Mouse (Mus musculus): ENCODE results near the gene Ext2. TPM values are rescaled to one million over a fixed set of nuclear protein-coding genes. Genes with fewer than 3 reads are reported as not detected.

Ext2 gene
- total and polyA plus RNA-seq, 2 experiments from 2014 or later = 34.9 to 70.3 TPM

DNA sequence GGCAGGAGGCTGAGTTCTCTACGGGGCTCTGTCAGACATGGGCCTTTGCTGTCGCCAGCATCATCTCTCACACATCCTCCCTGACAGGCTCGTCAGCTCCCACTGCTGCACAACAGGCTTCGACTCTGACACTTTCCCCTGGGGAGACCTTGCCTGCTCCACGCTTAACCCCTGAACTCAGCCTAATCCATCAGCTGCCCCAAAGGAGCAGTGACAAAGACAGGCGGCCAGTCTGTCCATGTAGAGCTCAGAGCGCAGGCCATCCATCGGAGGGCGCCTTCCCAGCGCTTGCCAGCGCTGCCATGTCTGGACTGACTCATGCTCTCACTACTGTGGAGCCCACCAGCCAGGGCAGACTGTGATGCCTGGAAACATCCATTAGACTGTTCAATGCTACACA lies 92.8 kb downstream of the Ext2 start:
- no peak overlapping the region for H3K27ac ChIP-seq
- 45% methylated on average over 11 of the region's 11 CpGs for WGBS

GRCm38 (mm10) chr2:93723138-93723744 lies 99.1 kb downstream of the Ext2 start:
- Histone ChIP-seq H3K4me1 (ENCODE audit: insufficient read depth, low read length) (no peaks in the 10 kb centered on the region), H3K9me3 (ENCODE audit: low read length) (no peaks in the 10 kb centered on the region), H3K4me3 (ENCODE audit: low read length) (no peak overlapping the region), H3K9ac (replicated peaks; ENCODE audit: low read length) (no peak overlapping the region), H3K4me2 (ENCODE audit: low read depth, low read length) (no peak overlapping the region), H3K27ac (no peak overlapping the region), H3K36me3 (ENCODE audit: insufficient read depth, low read length) (peaks cover 6% of the 10 kb centered on the region; the same call in 1 of the 2 replicates), H3K27me3 (ENCODE audit: insufficient read depth, low read length) (no peaks in the 10 kb centered on the region)
- no peak for TF ChIP-seq CTCF (IDR thresholded peaks at IDR 0.05; ENCODE audit: low read depth)
- no peak for ATAC-seq
- 90% methylated on average over 2 of the region's 2 CpGs for WGBS
- no peak for DNase-seq (ENCODE audit: low spot score)

More for the DNA sequence above, 92.8 kb downstream of the Ext2 start:
- no peaks in the 10 kb centered on the region for H3K4me1 ChIP-seq (ENCODE audit: insufficient read depth, low read length)
- no peak overlapping the region for H3K4me2 ChIP-seq (ENCODE audit: low read depth, low read length)
- H3K4me3 ChIP-seq (ENCODE audit: low read length) = no peak overlapping the region
- no peaks in the 10 kb centered on the region for H3K9me3 ChIP-seq (ENCODE audit: low read length)
- ATAC-seq (no peak), DNase-seq (ENCODE audit: low spot score) (no peak)
- peaks cover 29% of the 10 kb centered on the region for H3K36me3 ChIP-seq (ENCODE audit: insufficient read depth, low read length)
- no peak overlapping the region for H3K9ac ChIP-seq (replicated peaks; ENCODE audit: low read length)
- H3K27me3 ChIP-seq (ENCODE audit: insufficient read depth, low read length) = no peaks in the 10 kb centered on the region
- TF ChIP-seq CTCF (IDR thresholded peaks at IDR 0.05; ENCODE audit: low read depth) = no peak

DNA sequence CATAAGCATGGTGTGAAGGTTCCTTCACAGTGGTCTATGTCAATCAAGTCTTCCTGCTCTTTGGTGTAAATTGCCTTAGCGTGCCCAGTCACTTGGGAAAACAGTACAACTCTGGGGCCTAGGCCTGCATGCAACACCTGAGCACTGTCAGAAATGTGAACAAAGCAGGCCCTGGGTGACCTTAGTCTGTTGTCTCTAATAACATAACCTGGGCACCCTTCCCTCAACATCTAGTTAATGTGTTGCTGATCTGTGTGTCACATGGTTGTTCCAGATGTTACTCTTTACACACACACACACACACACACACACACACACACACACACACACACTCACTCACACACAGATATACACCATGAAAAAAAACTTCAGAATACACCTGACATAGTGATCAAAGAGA lies 101.4 kb downstream of the Ext2 start:
- no peak for ATAC-seq
- no peak overlapping the region for H3K4me3 ChIP-seq (ENCODE audit: low read length)
- H3K4me2 ChIP-seq (ENCODE audit: low read depth, low read length) = no peak overlapping the region
- H3K27ac ChIP-seq = no peak overlapping the region
- H3K9ac ChIP-seq (replicated peaks; ENCODE audit: low read length) = no peak overlapping the region
- H3K9me3 ChIP-seq (ENCODE audit: low read length) = no peaks in the 10 kb centered on the region
- H3K36me3 ChIP-seq (ENCODE audit: insufficient read depth, low read length) = 0 out of 2 replicates have a peak, but pooled peaks cover 8% of the 10 kb centered on the region
- 86% methylated on average over 1 of the region's 1 CpGs for WGBS
- TF ChIP-seq CTCF (IDR thresholded peaks at IDR 0.05; ENCODE audit: low read depth) = no peak
- no peak for DNase-seq (ENCODE audit: low spot score)
- no peaks in the 10 kb centered on the region for H3K4me1 ChIP-seq (ENCODE audit: insufficient read depth, low read length)
- no peaks in the 10 kb centered on the region for H3K27me3 ChIP-seq (ENCODE audit: insufficient read depth, low read length)

- peak; percentile 12 for DNase-seq (ENCODE audit: low spot score)
- Histone ChIP-seq H3K4me3 (ENCODE audit: low read length) (no peak overlapping the region), H3K9ac (replicated peaks; ENCODE audit: low read length) (no peak overlapping the region), H3K27me3 (ENCODE audit: insufficient read depth, low read length) (no peaks in the 10 kb centered on the region), H3K9me3 (ENCODE audit: low read length) (no peaks in the 10 kb centered on the region), H3K4me2 (ENCODE audit: low read depth, low read length) (no peak overlapping the region), H3K27ac (no peak overlapping the region), H3K4me1 (ENCODE audit: insufficient read depth, low read length) (no peaks in the 10 kb centered on the region), H3K36me3 (ENCODE audit: insufficient read depth, low read length) (0 out of 2 replicates have a peak, but pooled peaks cover 8% of the 10 kb centered on the region)
- peak; percentile 21; the same call in 1 of the 2 replicates for ATAC-seq
- 39% methylated on average over 9 of the region's 9 CpGs for WGBS
- TF ChIP-seq CTCF (IDR thresholded peaks at IDR 0.05; ENCODE audit: low read depth) = no peak
Observed at GRCm38 (mm10) chr2:93719792-93720675, 102.3 kb downstream of the Ext2 start.

DNA sequence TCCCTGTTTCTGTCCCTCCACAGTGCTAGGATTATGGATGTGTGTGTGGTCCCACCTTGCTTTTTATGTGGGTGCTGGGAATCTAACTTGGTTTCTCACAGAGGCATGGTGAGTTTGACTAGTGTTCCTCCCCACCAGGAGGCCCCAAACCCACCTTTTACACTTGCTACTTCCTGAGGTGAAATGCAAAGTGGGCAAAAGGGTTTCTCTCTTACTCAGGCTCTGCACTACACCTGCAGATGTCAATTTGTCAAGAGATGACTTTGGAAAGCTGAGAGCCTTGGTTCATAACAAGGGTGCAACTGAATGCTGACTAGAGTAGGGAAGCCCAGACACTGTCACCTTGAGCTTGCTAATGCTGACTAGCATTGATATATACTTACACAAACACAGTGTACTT lies 109.1 kb downstream of the Ext2 start:
- TF ChIP-seq CTCF (IDR thresholded peaks at IDR 0.05; ENCODE audit: low read depth) = no peak
- Histone ChIP-seq H3K9me3 (ENCODE audit: low read length) (no peaks in the 10 kb centered on the region), H3K4me3 (ENCODE audit: low read length) (no peak overlapping the region), H3K4me1 (ENCODE audit: insufficient read depth, low read length) (no peaks in the 10 kb centered on the region), H3K9ac (replicated peaks; ENCODE audit: low read length) (no peak overlapping the region), H3K27me3 (ENCODE audit: insufficient read depth, low read length) (no peaks in the 10 kb centered on the region), H3K27ac (no peak overlapping the region), H3K36me3 (ENCODE audit: insufficient read depth, low read length) (0 out of 2 replicates have a peak, but pooled peaks cover 14% of the 10 kb centered on the region), H3K4me2 (ENCODE audit: low read depth, low read length) (no peak overlapping the region)
- DNase-seq (ENCODE audit: low spot score) (no peak), ATAC-seq (no peak)

DNA sequence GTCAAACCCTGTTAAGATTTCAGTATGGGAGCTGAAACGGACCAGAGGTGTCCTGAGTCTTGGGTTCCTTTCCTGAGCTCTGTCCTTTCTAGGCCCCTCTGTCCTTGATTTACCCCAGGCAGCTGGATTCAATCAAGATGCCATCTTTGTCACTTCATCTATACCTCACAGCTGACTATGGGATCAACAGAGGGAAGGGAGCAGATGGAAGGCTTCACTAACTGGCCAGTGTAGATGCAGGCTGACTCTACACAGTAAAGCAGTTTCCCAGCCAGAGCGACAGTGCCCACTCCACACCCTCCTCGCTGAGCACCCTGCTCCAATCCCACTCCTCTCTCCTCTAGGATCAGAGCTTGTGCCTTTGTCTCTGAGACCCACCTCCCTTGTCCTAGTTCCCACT lies 110.9 kb downstream of the Ext2 start:
- H3K4me1 ChIP-seq (ENCODE audit: insufficient read depth, low read length) = no peaks in the 10 kb centered on the region

More for the DNA sequence above, 110.9 kb downstream of the Ext2 start:
- Histone ChIP-seq H3K27me3 (ENCODE audit: insufficient read depth, low read length) (no peaks in the 10 kb centered on the region), H3K36me3 (ENCODE audit: insufficient read depth, low read length) (0 out of 2 replicates have a peak, but pooled peaks cover 6% of the 10 kb centered on the region), H3K4me3 (ENCODE audit: low read length) (no peak overlapping the region), H3K9ac (replicated peaks; ENCODE audit: low read length) (no peak overlapping the region), H3K27ac (no peak overlapping the region), H3K9me3 (ENCODE audit: low read length) (no peaks in the 10 kb centered on the region), H3K4me2 (ENCODE audit: low read depth, low read length) (no peak overlapping the region)
- WGBS = 84% methylated on average over 3 of the region's 3 CpGs
- DNase-seq (ENCODE audit: low spot score) (no peak), ATAC-seq (no peak)
- TF ChIP-seq CTCF (IDR thresholded peaks at IDR 0.05; ENCODE audit: low read depth) = no peak

Measured in hindbrain, postnatal 0 days (tissue).